Mouse (Mus musculus) olfactory bulb, adult 2 months (tissue): ENCODE results near the gene Sec61a2.
A peak's percentile ranks its signal among the peaks of the same experiment; 100 is the strongest.

ENCODE experiments used
- CTCF ChIP-seq: fragments of 200-500 bp; IDR thresholded peaks from 2 replicates; pipeline ENCODE4 v1.5.1; 2012; ENCODE audit warnings: low read depth, mild to moderate bottlenecking, low read length, moderate library complexity; ENCODE audit not compliant: insufficient read depth
- POLR2A ChIP-seq: fragments of 200-500 bp; IDR thresholded peaks from 2 replicates; pipeline ENCODE4 v1.6.1; 2012; ENCODE audit warnings: mild to moderate bottlenecking, low read depth, low read length, moderate library complexity; ENCODE audit not compliant: insufficient read depth

DNA sequence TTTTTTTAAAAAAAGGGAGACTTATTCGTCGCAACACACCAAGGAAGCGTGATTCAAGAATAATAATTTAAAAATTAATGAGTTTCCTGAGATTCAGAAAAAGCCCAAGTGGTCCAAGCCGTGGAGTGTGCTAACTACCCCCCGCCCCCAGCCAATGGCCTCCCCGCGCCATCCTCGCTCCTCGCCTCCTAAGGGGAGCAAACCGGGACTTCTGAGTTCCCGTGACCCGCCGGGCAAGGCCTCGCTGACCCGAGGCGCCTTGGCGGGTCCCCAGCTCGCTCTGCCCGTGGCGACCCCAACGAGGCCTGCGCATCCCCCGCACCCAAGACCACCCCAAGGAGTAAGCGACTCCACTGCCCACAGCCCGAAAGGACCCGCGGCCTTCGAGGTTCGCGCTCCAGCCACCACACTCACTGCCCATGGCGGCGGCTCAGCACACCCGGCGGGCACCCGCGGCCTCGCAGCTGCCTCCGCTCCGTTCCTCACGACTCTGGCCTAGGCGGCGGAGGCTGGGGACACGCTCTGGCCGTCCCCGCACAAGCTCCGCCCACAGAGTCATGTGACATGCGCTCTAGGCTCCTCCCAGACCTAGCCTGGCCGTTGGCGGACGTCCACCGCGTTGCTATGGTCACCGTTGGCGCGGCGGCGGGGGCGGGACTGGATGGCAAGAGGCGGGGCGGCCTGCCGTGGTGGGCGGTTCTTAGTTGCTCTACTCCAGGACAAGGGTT, at the start of gene Sec61a2:
- TF ChIP-seq POLR2A (peak; percentile 93), CTCF (0 out of 2 replicates have a peak, but pooled peaks have one; percentile 13)
